Mouse (Mus musculus) heart, adult 2 months (tissue): ENCODE data around the gene Slc35f4. TPM values are rescaled to one million over a fixed set of nuclear protein-coding genes. Genes with fewer than 3 reads are reported as not detected.
"Not testable (repeated sequence)": the region's sequence is repeated elsewhere in the genome, so short reads cannot be mapped to it uniquely, and the experiment has no call there.

Source experiments
- DNase-seq, 2 experiments: peaks; one replicate each; pipeline ENCODE4 v3.0.0; 2021
- H3K27ac ChIP-seq: fragments of 200-600 bp; 2 replicates; pipeline ENCODE4 v1.8.1; 2022
- H3K27me3 ChIP-seq: fragments of 200-500 bp; 2 replicates; pipeline ENCODE4 v1.6.1; 2012; ENCODE audit warnings: mild to moderate bottlenecking, low read length, inconsistent platforms, mixed read lengths; ENCODE audit not compliant: control insufficient read depth, insufficient read depth
- H3K36me3 ChIP-seq: fragments of 200-500 bp; 2 replicates; pipeline ENCODE4 v1.6.1; 2012; ENCODE audit warnings: low read length, inconsistent platforms; ENCODE audit not compliant: control insufficient read depth, insufficient read depth
- H3K4me1 ChIP-seq: fragments of 200-500 bp; 2 replicates; pipeline ENCODE4 v1.6.1; 2011; ENCODE audit warnings: low read length; ENCODE audit not compliant: control insufficient read depth, insufficient read depth
- H3K4me3 ChIP-seq: fragments of 200-600 bp; 2 replicates; pipeline ENCODE4 v1.8.1; 2022
- H3K79me2 ChIP-seq: fragments of 200-500 bp; replicated peaks from 2 replicates; pipeline ENCODE4 v1.6.1; 2012; ENCODE audit warnings: mild to moderate bottlenecking, inconsistent platforms, low read length, moderate library complexity, mixed read lengths; ENCODE audit not compliant: control insufficient read depth, insufficient read depth
- H3K9ac ChIP-seq: fragments of 200-500 bp; 2 replicates; pipeline ENCODE4 v1.6.1; 2012; ENCODE audit warnings: low read depth, mild to moderate bottlenecking, control low read depth, inconsistent platforms, low read length, mixed read lengths
- CTCF ChIP-seq: fragments of 200-600 bp; IDR thresholded peaks from 2 replicates; pipeline ENCODE4 v1.8.1; 2022; ENCODE audit warnings: antibody characterized with exemption, mild to moderate bottlenecking, moderate library complexity
- EP300 ChIP-seq: fragments of 200-500 bp; IDR thresholded peaks from 2 replicates; pipeline ENCODE4 v1.6.1; 2011; ENCODE audit warnings: low read depth, low read length, control low read depth; ENCODE audit not compliant: insufficient read depth
- POLR2A ChIP-seq: fragments of 200-500 bp; IDR thresholded peaks from 2 replicates; pipeline ENCODE4 v1.6.1; 2011; ENCODE audit warnings: mild to moderate bottlenecking, low read depth, low read length, control low read depth; ENCODE audit not compliant: insufficient read depth
- WGBS: fragments of 180-500 bp; shearing (Covaris S2); methylation state at CpG from one replicate; pipeline ENCODE4 v1.1.7; 2018; 5-methylcytosine and 5-hydroxymethylcytosine counted together
- intact Hi-C: fragments of 180-260 bp; cut with DNase I; formaldehyde crosslinking; loops from one replicate; pipeline ENCODE4 v1.15.1; 2025
- microRNA-seq, 2 experiments: library from miRNA; unstranded; fragments of <30 nt; microRNA quantifications; one replicate each; pipeline ENCODE4 v1.2.0; 2021
- polyA plus RNA-seq: library from polyadenylated mRNA; depleted of rRNA; stranded (reverse); fragments of >200 nt; gene quantifications from 2 replicates; pipeline ENCODE4 v1.2.3, GENCODE M21; 2012
- total RNA-seq, 2 experiments: library from RNA; stranded (reverse); gene quantifications; 2 replicates each; pipeline ENCODE4 v1.2.3; 2021

Slc35f4 gene
- total and polyA plus RNA-seq, 3 experiments: not detected

- no peaks in the 10 kb centered on the region for H3K36me3 ChIP-seq
Observed at GRCm38 (mm10) chr14:49283784-49284655, 241.8 kb downstream of the Slc35f4 start.

GRCm38 (mm10) chr14:49278880-49279279, 247.0 kb downstream of the Slc35f4 start:
- Histone ChIP-seq H3K27me3 (no peaks in the 10 kb centered on the region), H3K9ac (no peak overlapping the region), H3K79me2 (no peaks in the 10 kb centered on the region), H3K36me3 (no peaks in the 10 kb centered on the region), H3K4me3 (no peak overlapping the region), H3K4me1 (no peaks in the 10 kb centered on the region), H3K27ac (no peak overlapping the region)
- WGBS: 75% methylated on average over 6 of the region's 6 CpGs
- no peak for DNase-seq
- TF ChIP-seq CTCF (no peak), EP300 (no peak), POLR2A (no peak)
- intact Hi-C loops: no loop called here

More at GRCm38 (mm10) chr14:49283784-49284655, 241.8 kb downstream of the Slc35f4 start:
- intact Hi-C loops: no loop called here
- 77% methylated on average over 7 of the region's 7 CpGs for WGBS
- H3K79me2 ChIP-seq: no peaks in the 10 kb centered on the region
- DNase-seq: no peak
- H3K27ac ChIP-seq: no peak overlapping the region
- H3K4me3 ChIP-seq: no peak overlapping the region
- no peaks in the 10 kb centered on the region for H3K4me1 ChIP-seq
- H3K9ac ChIP-seq: no peak overlapping the region
- H3K27me3 ChIP-seq: no peaks in the 10 kb centered on the region
- no peak for TF ChIP-seq POLR2A
- TF ChIP-seq EP300: no peak
- no peak for TF ChIP-seq CTCF

GRCm38 (mm10) chr14:49278479-49278878, 247.4 kb downstream of the Slc35f4 start:
- DNase-seq, H3K27ac ChIP-seq, H3K9ac ChIP-seq, H3K79me2 ChIP-seq, H3K27me3 ChIP-seq, intact Hi-C loops, H3K4me3 ChIP-seq, H3K4me1 ChIP-seq, H3K36me3 ChIP-seq: not testable (repeated sequence)
- WGBS: 82% methylated on average over 9 of the region's 9 CpGs

- WGBS: 70% methylated on average over 3 of the region's 3 CpGs
- no peak for TF ChIP-seq POLR2A
- no peak overlapping the region for H3K27ac ChIP-seq
Observed at GRCm38 (mm10) chr14:49277642-49278041, 248.2 kb downstream of the Slc35f4 start.

GRCm38 (mm10) chr14:49275376-49275775, 250.5 kb downstream of the Slc35f4 start:
- Histone ChIP-seq H3K27me3 (no peaks in the 10 kb centered on the region), H3K27ac (no peak overlapping the region), H3K4me1 (no peaks in the 10 kb centered on the region), H3K4me3 (no peak overlapping the region), H3K79me2 (no peaks in the 10 kb centered on the region), H3K36me3 (no peaks in the 10 kb centered on the region), H3K9ac (no peak overlapping the region)
- no peak for DNase-seq
- WGBS: 41% methylated on average over 2 of the region's 2 CpGs
- TF ChIP-seq CTCF: no peak
- TF ChIP-seq EP300: no peak
- TF ChIP-seq POLR2A: no peak
- intact Hi-C loops: no loop called here

More at GRCm38 (mm10) chr14:49277642-49278041, 248.2 kb downstream of the Slc35f4 start:
- Histone ChIP-seq H3K4me3 (no peak overlapping the region), H3K9ac (no peak overlapping the region), H3K4me1 (no peaks in the 10 kb centered on the region), H3K36me3 (no peaks in the 10 kb centered on the region), H3K27me3 (no peaks in the 10 kb centered on the region), H3K79me2 (no peaks in the 10 kb centered on the region)
- DNase-seq: no peak
- intact Hi-C loops: no loop called here

- TF ChIP-seq POLR2A: no peak
- TF ChIP-seq CTCF: no peak
- TF ChIP-seq EP300: no peak
- intact Hi-C loops: no loop called here
Observed at GRCm38 (mm10) chr14:49265286-49266002, 260.4 kb downstream of the Slc35f4 start.

More at GRCm38 (mm10) chr14:49265286-49266002, 260.4 kb downstream of the Slc35f4 start:
- Histone ChIP-seq H3K79me2 (no peaks in the 10 kb centered on the region), H3K27ac (no peak overlapping the region), H3K36me3 (no peaks in the 10 kb centered on the region), H3K4me3 (no peak overlapping the region), H3K27me3 (no peaks in the 10 kb centered on the region), H3K9ac (no peak overlapping the region), H3K4me1 (no peaks in the 10 kb centered on the region)
- no peak for DNase-seq
- WGBS: 74% methylated on average over 5 of the region's 5 CpGs

Small RNAs within 50 kb of the gene (microRNA-seq; reads per million reads assigned to microRNA genes)
- gene Gm22949: 0 reads per million in 2 experiments
